Mouse (Mus musculus): ENCODE measurements around the gene Pde11a. TPM values are rescaled to one million over a fixed set of nuclear protein-coding genes. Genes with fewer than 3 reads are reported as not detected.

The Pde11a gene
- polyA plus RNA-seq, 1 experiment from 2014 or later = 1.2 TPM

DNA sequence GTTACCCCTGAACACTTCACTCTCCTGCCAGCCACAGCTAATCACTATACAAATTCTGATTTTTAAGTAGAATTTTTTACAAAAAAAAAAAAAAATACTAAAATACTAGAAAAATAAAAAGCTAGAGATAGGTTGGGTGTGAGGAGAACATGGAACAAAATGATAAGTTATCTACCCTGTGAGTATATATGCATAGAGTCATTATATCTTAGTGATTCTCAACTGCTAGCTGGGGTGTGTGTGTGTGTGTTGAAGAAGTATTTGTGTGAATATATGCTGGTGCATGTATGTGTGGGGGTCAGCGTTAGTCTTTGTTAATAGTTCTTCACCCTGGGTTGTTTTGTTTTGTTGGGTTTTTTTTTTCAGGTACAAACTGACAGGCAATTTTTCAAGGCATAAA lies 69.1 kb downstream of the Pde11a start:
- Histone ChIP-seq H3K27me3 (replicated peaks; ENCODE audit: control insufficient read depth, insufficient read depth, low read length) (no peaks in the 10 kb centered on the region), H3K9me3 (ENCODE audit: control insufficient read depth, low read length) (no peaks in the 10 kb centered on the region), H3K27ac (ENCODE audit: low read depth, low read length) (no peak overlapping the region), H3K4me2 (ENCODE audit: low read length) (no peak overlapping the region), H3K4me1 (ENCODE audit: control insufficient read depth, insufficient read depth, low read depth, low read length) (no peaks in the 10 kb centered on the region), H3K4me3 (ENCODE audit: low read length) (no peak overlapping the region), H3K9ac (ENCODE audit: low read depth, low read length) (no peak overlapping the region), H3K36me3 (ENCODE audit: control insufficient read depth, insufficient read depth, low read length) (no peaks in the 10 kb centered on the region)
- 90% methylated on average over 1 of the region's 1 CpGs for WGBS
- no peak for ATAC-seq

DNA sequence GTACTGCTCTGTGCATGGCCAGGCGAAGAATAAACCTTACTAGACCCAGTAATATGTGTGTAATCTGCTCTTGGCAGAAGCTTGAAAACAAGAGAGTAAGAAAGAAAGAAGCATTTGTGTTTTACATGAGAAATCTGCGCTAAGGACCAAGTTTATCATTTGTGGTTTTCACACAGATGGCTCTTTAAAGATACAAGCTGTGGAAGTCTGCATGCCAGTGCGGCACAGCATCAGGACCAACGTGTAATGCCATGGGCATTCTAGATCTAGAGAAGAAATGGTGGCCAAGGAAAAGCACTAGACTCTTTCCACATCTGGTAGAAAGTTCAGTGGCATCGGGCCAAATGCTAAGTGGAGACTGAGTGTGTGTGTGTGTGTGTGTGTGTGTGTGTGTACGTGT lies 71.2 kb downstream of the Pde11a start:
- no peaks in the 10 kb centered on the region for H3K9me3 ChIP-seq (ENCODE audit: control insufficient read depth, low read length)
- no peak overlapping the region for H3K9ac ChIP-seq (ENCODE audit: low read depth, low read length)
- H3K4me2 ChIP-seq (ENCODE audit: low read length) = no peak overlapping the region
- no peaks in the 10 kb centered on the region for H3K36me3 ChIP-seq (ENCODE audit: control insufficient read depth, insufficient read depth, low read length)
- H3K27me3 ChIP-seq (replicated peaks; ENCODE audit: control insufficient read depth, insufficient read depth, low read length) = no peaks in the 10 kb centered on the region
- no peak overlapping the region for H3K4me3 ChIP-seq (ENCODE audit: low read length)
- H3K4me1 ChIP-seq (ENCODE audit: control insufficient read depth, insufficient read depth, low read depth, low read length) = no peaks in the 10 kb centered on the region
- no peak overlapping the region for H3K27ac ChIP-seq (ENCODE audit: low read depth, low read length)
- WGBS = 94% methylated on average over 6 of the region's 6 CpGs
- ATAC-seq = no peak

DNA sequence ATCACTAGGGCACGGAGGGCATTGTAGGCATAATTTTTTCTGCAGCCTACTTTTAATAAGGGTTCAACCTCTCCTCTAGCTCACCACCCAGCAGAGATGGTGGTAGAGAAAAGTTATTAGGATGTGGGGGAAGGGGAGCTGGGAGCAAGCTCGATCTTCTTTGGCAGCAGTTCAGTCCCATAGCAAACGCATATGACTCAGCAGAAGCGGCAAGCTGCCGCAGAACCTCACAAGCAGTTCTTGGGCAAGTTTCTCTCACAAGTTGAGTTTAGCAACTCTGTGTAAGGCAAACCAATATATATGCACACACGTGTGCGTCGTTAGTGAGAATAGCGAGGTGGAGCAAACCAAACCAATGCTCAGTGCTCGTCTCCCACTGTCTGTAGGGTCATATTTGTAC lies 72.0 kb downstream of the Pde11a start:
- no peaks in the 10 kb centered on the region for H3K4me1 ChIP-seq (ENCODE audit: control insufficient read depth, insufficient read depth, low read depth, low read length)
- no peaks in the 10 kb centered on the region for H3K9me3 ChIP-seq (ENCODE audit: control insufficient read depth, low read length)
- no peak overlapping the region for H3K4me2 ChIP-seq (ENCODE audit: low read length)
- H3K4me3 ChIP-seq (ENCODE audit: low read length) = no peak overlapping the region
- ATAC-seq = no peak
- H3K36me3 ChIP-seq (ENCODE audit: control insufficient read depth, insufficient read depth, low read length) = no peaks in the 10 kb centered on the region
- H3K27me3 ChIP-seq (replicated peaks; ENCODE audit: control insufficient read depth, insufficient read depth, low read length) = no peaks in the 10 kb centered on the region
- H3K27ac ChIP-seq (ENCODE audit: low read depth, low read length) = no peak overlapping the region
- WGBS = 88% methylated on average over 10 of the region's 10 CpGs
- H3K9ac ChIP-seq (ENCODE audit: low read depth, low read length) = no peak overlapping the region

DNA sequence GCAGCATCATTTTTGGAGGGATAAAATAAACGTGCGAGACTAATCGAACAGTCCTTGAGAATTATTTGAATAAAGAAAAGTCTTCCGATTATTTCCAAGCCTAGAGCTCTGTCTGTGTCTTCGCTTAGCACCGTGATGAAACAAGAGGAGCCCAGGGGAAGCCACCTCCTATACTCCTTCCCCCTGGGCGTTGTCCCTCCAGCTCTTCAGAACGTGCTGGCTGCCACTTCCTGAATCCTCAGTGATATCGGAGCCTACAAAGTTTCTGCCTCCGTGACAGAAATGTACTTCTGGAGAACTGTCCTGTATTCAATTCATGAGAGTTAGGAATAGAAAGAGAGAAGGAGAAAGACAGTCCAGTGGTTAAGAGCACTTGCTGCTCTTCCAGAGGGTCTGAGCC lies 74.3 kb downstream of the Pde11a start:
- Histone ChIP-seq H3K27ac (ENCODE audit: low read depth, low read length) (no peak overlapping the region), H3K4me3 (ENCODE audit: low read length) (no peak overlapping the region), H3K36me3 (ENCODE audit: control insufficient read depth, insufficient read depth, low read length) (no peaks in the 10 kb centered on the region), H3K27me3 (replicated peaks; ENCODE audit: control insufficient read depth, insufficient read depth, low read length) (no peaks in the 10 kb centered on the region), H3K9me3 (ENCODE audit: control insufficient read depth, low read length) (no peaks in the 10 kb centered on the region), H3K9ac (ENCODE audit: low read depth, low read length) (no peak overlapping the region), H3K4me2 (ENCODE audit: low read length) (no peak overlapping the region), H3K4me1 (ENCODE audit: control insufficient read depth, insufficient read depth, low read depth, low read length) (no peaks in the 10 kb centered on the region)
- no peak for ATAC-seq
- WGBS = 83% methylated on average over 10 of the region's 10 CpGs

DNA sequence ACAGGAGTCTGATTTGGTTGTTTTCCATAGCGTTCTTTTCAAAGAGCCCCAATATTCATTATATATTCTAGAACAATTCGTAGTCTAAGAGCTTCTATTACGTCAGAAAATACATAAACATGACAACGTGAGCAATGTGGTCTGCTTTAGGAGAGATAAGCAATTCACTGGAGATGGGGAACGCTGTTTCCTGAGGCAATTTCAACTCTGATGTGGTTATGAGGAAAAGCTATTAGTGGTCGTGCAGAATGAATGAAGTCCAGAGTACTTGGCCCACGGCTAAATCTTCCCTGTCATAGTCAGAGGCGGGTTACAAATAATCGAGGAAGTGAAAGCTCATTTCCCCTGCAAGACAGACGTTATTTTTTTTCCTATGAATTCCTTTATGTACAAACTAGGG lies 75.9 kb downstream of the Pde11a start:
- Histone ChIP-seq H3K4me3 (ENCODE audit: low read length) (no peak overlapping the region), H3K9ac (ENCODE audit: low read depth, low read length) (no peak overlapping the region), H3K27ac (ENCODE audit: low read depth, low read length) (no peak overlapping the region), H3K27me3 (replicated peaks; ENCODE audit: control insufficient read depth, insufficient read depth, low read length) (no peaks in the 10 kb centered on the region), H3K4me1 (ENCODE audit: control insufficient read depth, insufficient read depth, low read depth, low read length) (no peaks in the 10 kb centered on the region), H3K4me2 (ENCODE audit: low read length) (no peak overlapping the region), H3K9me3 (ENCODE audit: control insufficient read depth, low read length) (no peaks in the 10 kb centered on the region), H3K36me3 (ENCODE audit: control insufficient read depth, insufficient read depth, low read length) (no peaks in the 10 kb centered on the region)
- WGBS = 69% methylated on average over 10 of the region's 10 CpGs
- ATAC-seq = no peak

DNA sequence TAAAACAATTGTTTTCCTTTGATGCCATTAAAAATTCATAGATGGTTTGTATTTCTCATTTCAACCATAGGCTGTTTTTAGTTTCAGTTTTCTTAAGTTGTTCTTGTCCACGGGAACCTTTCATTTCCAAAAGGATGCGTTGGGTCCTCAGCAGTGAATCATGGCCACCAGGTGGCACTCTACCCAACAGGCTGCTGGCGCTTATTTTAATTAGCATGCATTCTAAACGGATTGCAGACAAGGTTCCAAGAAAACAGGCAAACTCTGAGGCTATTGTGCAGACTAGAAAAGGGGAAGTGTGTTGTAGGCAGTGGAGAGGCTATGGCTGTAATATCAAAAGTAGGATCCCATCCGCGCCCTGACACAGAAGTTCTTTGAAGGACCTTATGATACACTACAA lies 83.7 kb downstream of the Pde11a start:
- Histone ChIP-seq H3K4me2 (ENCODE audit: low read length) (no peak overlapping the region), H3K4me1 (ENCODE audit: control insufficient read depth, insufficient read depth, low read depth, low read length) (no peaks in the 10 kb centered on the region), H3K27me3 (replicated peaks; ENCODE audit: control insufficient read depth, insufficient read depth, low read length) (no peaks in the 10 kb centered on the region), H3K9ac (ENCODE audit: low read depth, low read length) (no peak overlapping the region), H3K4me3 (ENCODE audit: low read length) (no peak overlapping the region), H3K9me3 (ENCODE audit: control insufficient read depth, low read length) (no peaks in the 10 kb centered on the region), H3K27ac (ENCODE audit: low read depth, low read length) (no peak overlapping the region), H3K36me3 (ENCODE audit: control insufficient read depth, insufficient read depth, low read length) (no peaks in the 10 kb centered on the region)
- 48% methylated on average over 6 of the region's 6 CpGs for WGBS
- ATAC-seq = no peak

DNA sequence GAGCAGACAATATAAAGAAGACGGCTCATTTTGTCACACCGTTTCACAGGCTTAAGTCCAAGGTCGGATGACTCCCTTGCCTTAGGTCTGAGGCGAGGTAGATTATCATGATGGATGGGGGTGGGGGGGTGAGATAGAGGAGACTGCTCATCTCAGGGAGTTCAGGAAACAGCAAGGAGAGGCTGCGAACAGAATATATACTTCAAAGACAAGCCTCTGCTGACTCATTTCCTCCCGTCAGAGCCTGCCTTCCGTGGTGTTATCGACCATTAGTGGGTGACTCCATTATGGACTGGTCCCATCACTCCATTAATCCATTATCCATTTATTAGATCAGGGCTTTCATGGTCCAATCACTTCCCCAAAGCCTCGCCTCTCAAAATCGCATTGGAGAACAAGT lies 87.2 kb downstream of the Pde11a start:
- Histone ChIP-seq H3K9me3 (ENCODE audit: control insufficient read depth, low read length) (no peaks in the 10 kb centered on the region), H3K27me3 (replicated peaks; ENCODE audit: control insufficient read depth, insufficient read depth, low read length) (no peaks in the 10 kb centered on the region), H3K4me2 (ENCODE audit: low read length) (no peak overlapping the region), H3K36me3 (ENCODE audit: control insufficient read depth, insufficient read depth, low read length) (no peaks in the 10 kb centered on the region), H3K4me3 (ENCODE audit: low read length) (no peak overlapping the region), H3K27ac (ENCODE audit: low read depth, low read length) (no peak overlapping the region), H3K9ac (ENCODE audit: low read depth, low read length) (no peak overlapping the region), H3K4me1 (ENCODE audit: control insufficient read depth, insufficient read depth, low read depth, low read length) (no peaks in the 10 kb centered on the region)
- ATAC-seq = no peak
- 89% methylated on average over 10 of the region's 10 CpGs for WGBS

DNA sequence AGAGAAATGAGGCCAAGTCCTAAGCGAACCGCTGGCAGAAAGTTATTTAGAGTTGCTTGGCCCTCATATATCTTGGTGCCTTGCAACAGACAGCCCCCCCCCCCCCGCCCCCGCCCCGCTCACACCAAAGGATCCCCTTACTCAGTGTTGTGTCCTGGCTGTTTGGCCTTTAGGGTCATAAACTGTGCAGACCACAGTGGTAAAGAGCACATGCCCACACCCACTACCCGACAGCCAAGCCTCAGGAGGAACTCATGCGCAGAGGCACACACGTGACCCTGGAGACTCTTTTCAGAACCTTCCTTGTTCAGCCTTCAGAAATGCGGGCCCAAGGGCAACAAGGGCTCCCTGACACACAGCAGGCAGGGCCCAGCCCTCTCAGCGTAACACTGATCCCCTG lies 90.3 kb downstream of the Pde11a start:
- WGBS = 70% methylated on average over 10 of the region's 10 CpGs
- no peak for ATAC-seq

DNA sequence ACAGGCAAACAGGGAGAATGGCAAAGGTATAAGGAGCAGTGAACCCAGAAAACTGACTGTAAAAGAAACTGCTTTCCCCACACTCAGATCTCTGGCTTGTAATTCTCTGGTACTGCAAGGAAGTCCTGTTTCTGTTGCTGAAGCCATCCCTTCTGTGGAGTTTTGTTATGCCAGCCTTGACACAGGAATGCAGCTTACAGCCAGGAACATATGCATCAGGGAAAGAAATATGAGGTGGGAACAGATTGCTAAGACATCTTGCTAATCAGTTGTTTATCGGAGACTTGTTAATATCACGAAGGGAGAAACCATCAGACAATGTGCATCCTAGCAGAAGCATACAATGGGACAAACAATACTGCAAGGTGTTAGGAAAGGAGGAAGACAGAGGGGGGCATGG lies 99.4 kb downstream of the Pde11a start:
- Histone ChIP-seq H3K36me3 (ENCODE audit: control insufficient read depth, insufficient read depth, low read length) (no peaks in the 10 kb centered on the region), H3K27me3 (replicated peaks; ENCODE audit: control insufficient read depth, insufficient read depth, low read length) (no peaks in the 10 kb centered on the region), H3K9ac (ENCODE audit: low read depth, low read length) (no peak overlapping the region), H3K4me1 (ENCODE audit: control insufficient read depth, insufficient read depth, low read depth, low read length) (no peaks in the 10 kb centered on the region), H3K4me2 (ENCODE audit: low read length) (no peak overlapping the region), H3K9me3 (ENCODE audit: control insufficient read depth, low read length) (no peaks in the 10 kb centered on the region), H3K27ac (ENCODE audit: low read depth, low read length) (no peak overlapping the region), H3K4me3 (ENCODE audit: low read length) (no peak overlapping the region)
- WGBS = 82% methylated on average over 2 of the region's 2 CpGs
- no peak for ATAC-seq

More for the DNA sequence above, 90.3 kb downstream of the Pde11a start:
- Histone ChIP-seq H3K4me1 (ENCODE audit: control insufficient read depth, insufficient read depth, low read depth, low read length) (no peaks in the 10 kb centered on the region), H3K27me3 (replicated peaks; ENCODE audit: control insufficient read depth, insufficient read depth, low read length) (no peaks in the 10 kb centered on the region), H3K4me3 (ENCODE audit: low read length) (no peak overlapping the region), H3K4me2 (ENCODE audit: low read length) (no peak overlapping the region), H3K9me3 (ENCODE audit: control insufficient read depth, low read length) (no peaks in the 10 kb centered on the region), H3K9ac (ENCODE audit: low read depth, low read length) (no peak overlapping the region), H3K27ac (ENCODE audit: low read depth, low read length) (no peak overlapping the region), H3K36me3 (ENCODE audit: control insufficient read depth, insufficient read depth, low read length) (no peaks in the 10 kb centered on the region)

DNA sequence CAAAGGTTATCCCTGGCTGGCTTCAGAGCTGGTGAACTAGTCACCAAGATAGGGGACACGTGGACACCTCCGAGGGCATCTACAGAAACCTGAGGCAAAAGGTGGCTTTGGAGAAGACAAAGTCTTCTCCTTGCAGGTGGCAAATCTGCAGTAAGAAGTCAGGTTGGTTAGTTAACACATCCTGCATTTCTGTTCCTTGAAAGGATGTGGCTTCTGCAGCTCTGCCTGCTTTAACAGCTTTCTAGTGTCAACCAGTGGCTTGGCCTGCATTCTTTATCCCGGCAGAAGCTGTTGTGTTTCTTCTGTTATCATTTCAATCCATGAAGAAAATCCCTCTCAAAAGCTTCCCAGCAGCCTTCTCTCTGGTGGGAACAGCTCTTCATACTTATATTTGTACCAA lies 100.1 kb downstream of the Pde11a start:
- no peak overlapping the region for H3K4me2 ChIP-seq (ENCODE audit: low read length)
- no peak for ATAC-seq
- H3K4me3 ChIP-seq (ENCODE audit: low read length) = no peak overlapping the region
- no peak overlapping the region for H3K9ac ChIP-seq (ENCODE audit: low read depth, low read length)
- no peaks in the 10 kb centered on the region for H3K9me3 ChIP-seq (ENCODE audit: control insufficient read depth, low read length)
- H3K36me3 ChIP-seq (ENCODE audit: control insufficient read depth, insufficient read depth, low read length) = no peaks in the 10 kb centered on the region
- 95% methylated on average over 3 of the region's 3 CpGs for WGBS
- H3K4me1 ChIP-seq (ENCODE audit: control insufficient read depth, insufficient read depth, low read depth, low read length) = no peaks in the 10 kb centered on the region
- H3K27me3 ChIP-seq (replicated peaks; ENCODE audit: control insufficient read depth, insufficient read depth, low read length) = no peaks in the 10 kb centered on the region
- H3K27ac ChIP-seq (ENCODE audit: low read depth, low read length) = no peak overlapping the region

All from hindbrain, embryonic 16.5 days (tissue).